Mouse (Mus musculus) CD4-positive, CD25-positive, alpha-beta regulatory T cell, adult 9 weeks (primary cell): ENCODE results near the gene Cacnb3. TPM values are rescaled to one million over a fixed set of nuclear protein-coding genes. Genes with fewer than 3 reads are reported as not detected.

Experiments used
- polyA plus RNA-seq: library from polyadenylated mRNA; unstranded; fragments of 100-300 nt; shearing (Covaris generic); gene quantifications from one replicate; pipeline ENCODE4 v1.2.1, GENCODE M21; 2017

The Cacnb3 gene
- 0.11 TPM for polyA plus RNA-seq

GRCm38 (mm10) chr15:98630540-98630939 is at the start of gene Cacnb3:
Gene Cacnb3, plus strand, starts transcription at chr15:98630840.

GRCm38 (mm10) chr15:98609331-98610130 is 21.1 kb upstream of the Cacnb3 start, which contains the start of gene Adcy6:
Gene Adcy6, minus strand, starts transcription at chr15:98610076.

GRCm38 (mm10) chr15:98662567-98663545 is 32.2 kb downstream of the Cacnb3 start, which contains the start of gene Ddx23:
Gene Ddx23, minus strand, starts transcription at chr15:98662894.

GRCm38 (mm10) chr15:98676940-98677728 is 46.5 kb downstream of the Cacnb3 start, which contains the start of gene Rnd1:
Gene Rnd1, minus strand, starts transcription at chr15:98677461.

Other genes with a start within 250 kb of the Cacnb3 start
- gene Olfr283, start 249.9 kb upstream of the Cacnb3 start, polyA plus RNA-seq: not detected
- not detected for gene Olfr282, start 199.6 kb upstream of the Cacnb3 start, polyA plus RNA-seq
- not detected for gene Olfr281, start 178.3 kb upstream of the Cacnb3 start, polyA plus RNA-seq
- not detected for gene OR5BS1P, start 160.9 kb upstream of the Cacnb3 start, polyA plus RNA-seq
- not detected for gene Lalba, start 148.1 kb upstream of the Cacnb3 start, polyA plus RNA-seq
- not detected for gene Olfr279, start 138.4 kb upstream of the Cacnb3 start, polyA plus RNA-seq
- 35.0 TPM for gene Kansl2, start 96.6 kb upstream of the Cacnb3 start, polyA plus RNA-seq
- 86.3 TPM for gene Ccnt1, start 59.9 kb upstream of the Cacnb3 start, polyA plus RNA-seq
- gene 4930415O20Rik, start 59.8 kb upstream of the Cacnb3 start, polyA plus RNA-seq: not detected
- gene Adcy6, start 20.8 kb upstream of the Cacnb3 start, polyA plus RNA-seq: 4.7 TPM
- gene Ddx23, start 32.1 kb downstream of the Cacnb3 start, polyA plus RNA-seq: 32.3 TPM
- 1.6 TPM for gene Rnd1, start 46.6 kb downstream of the Cacnb3 start, polyA plus RNA-seq
- gene Ccdc65, start 77.4 kb downstream of the Cacnb3 start, polyA plus RNA-seq: not detected
- gene Fkbp11, start 97.4 kb downstream of the Cacnb3 start, polyA plus RNA-seq: 0.24 TPM
- 35.9 TPM for gene Arf3, start 132.4 kb downstream of the Cacnb3 start, polyA plus RNA-seq
- gene Wnt10b, start 147.3 kb downstream of the Cacnb3 start, polyA plus RNA-seq: not detected
- gene Wnt1, start 159.0 kb downstream of the Cacnb3 start, polyA plus RNA-seq: not detected
- gene Ddn, start 178.7 kb downstream of the Cacnb3 start, polyA plus RNA-seq: not detected
- gene Prkag1, start 200.7 kb downstream of the Cacnb3 start, polyA plus RNA-seq: 156 TPM
- 26.5 TPM for gene Kmt2d, start 240.4 kb downstream of the Cacnb3 start, polyA plus RNA-seq